Mouse (Mus musculus) hindbrain, embryonic 11.5 days (tissue): ENCODE data around the gene Lamc2. TPM values are rescaled to one million over a fixed set of nuclear protein-coding genes. Genes with fewer than 3 reads are reported as not detected.

ENCODE experiments used
- ATAC-seq: fragments of 200-750 bp; cut with Nextera tagmentation; 2 replicates; pipeline ENCODE4 v1.8.0; 2017; ENCODE audit warnings: mild to moderate bottlenecking, moderate TSS enrichment, moderate library complexity; ENCODE audit not compliant: low FRiP score
- DNase-seq: peaks from one replicate; pipeline ENCODE4 v3.0.0-alpha.2; 2015; ENCODE audit warnings: low spot score
- H3K27ac ChIP-seq: fragments of 300-500 bp; sonication (generic); 2 replicates; pipeline ENCODE4 v1.5.1; 2014; ENCODE audit warnings: mild to moderate bottlenecking, low read depth, low read length
- H3K27me3 ChIP-seq: fragments of 300-500 bp; sonication (generic); 2 replicates; pipeline ENCODE4 v1.6.1; 2014; ENCODE audit warnings: mild to moderate bottlenecking, low read length, moderate library complexity, mixed read lengths; ENCODE audit not compliant: control insufficient read depth, insufficient read depth
- H3K36me3 ChIP-seq: fragments of 300-500 bp; sonication (generic); 2 replicates; pipeline ENCODE4 v1.6.1; 2014; ENCODE audit warnings: mild to moderate bottlenecking, low read length, moderate library complexity, mixed read lengths; ENCODE audit not compliant: control insufficient read depth, insufficient read depth
- H3K4me1 ChIP-seq: fragments of 300-500 bp; sonication (generic); replicated peaks from 2 replicates; pipeline ENCODE4 v1.6.1; 2014; ENCODE audit warnings: low read length, mixed read lengths; ENCODE audit not compliant: control insufficient read depth, insufficient read depth
- H3K4me2 ChIP-seq: fragments of 300-500 bp; sonication (generic); replicated peaks from 2 replicates; pipeline ENCODE4 v1.6.1; 2014; ENCODE audit warnings: mild to moderate bottlenecking, low read depth, low read length
- H3K4me3 ChIP-seq: fragments of 300-500 bp; sonication (generic); 2 replicates; pipeline ENCODE4 v1.5.1; 2014; ENCODE audit warnings: low read depth, low read length
- H3K9ac ChIP-seq: fragments of 300-500 bp; sonication (generic); 2 replicates; pipeline ENCODE4 v1.6.1; 2014; ENCODE audit warnings: low read depth, low read length
- H3K9me3 ChIP-seq: fragments of 300-500 bp; sonication (generic); 2 replicates; pipeline ENCODE4 v1.6.1; 2016; ENCODE audit warnings: low read length; ENCODE audit not compliant: control insufficient read depth
- WGBS: fragments of 180-500 bp; shearing (Covaris S2); extraction: QIAGEN DNeasy Blood & Tissue Kit; methylation state at CpG from one replicate; pipeline ENCODE4 v1.1.7; 2014; 5-methylcytosine and 5-hydroxymethylcytosine counted together
- polyA plus RNA-seq: library from polyadenylated mRNA; unstranded; fragments of >200 nt; fragmentation: Nextera tagmentation; extraction: Ambion mirVana; gene quantifications from 2 replicates; pipeline ENCODE4 v1.2.1, GENCODE M21; 2014

Gene Lamc2
- polyA plus RNA-seq, 1 experiment from 2014 or later: 0.77 TPM

GRCm38 (mm10) chr1:153140747-153141228 is 45.5 kb downstream of the Lamc2 start:
- Histone ChIP-seq H3K4me2 (no peak overlapping the region), H3K9ac (no peak overlapping the region), H3K9me3 (no peaks in the 10 kb centered on the region), H3K36me3 (no peaks in the 10 kb centered on the region), H3K27me3 (no peaks in the 10 kb centered on the region), H3K27ac (no peak overlapping the region), H3K4me3 (no peak overlapping the region), H3K4me1 (no peaks in the 10 kb centered on the region)
- ATAC-seq (no peak), DNase-seq (no peak)
- WGBS: 42% methylated on average over 8 of the region's 8 CpGs

GRCm38 (mm10) chr1:153140265-153140664 is 46.0 kb downstream of the Lamc2 start:
- H3K9ac ChIP-seq: no peak overlapping the region
- no peaks in the 10 kb centered on the region for H3K9me3 ChIP-seq
- no peaks in the 10 kb centered on the region for H3K27me3 ChIP-seq
- no peak for ATAC-seq
- no peaks in the 10 kb centered on the region for H3K36me3 ChIP-seq
- H3K4me3 ChIP-seq: no peak overlapping the region
- DNase-seq: no peak
- no peak overlapping the region for H3K27ac ChIP-seq
- H3K4me1 ChIP-seq: no peaks in the 10 kb centered on the region
- no peak overlapping the region for H3K4me2 ChIP-seq
- 88% methylated on average over 11 of the region's 11 CpGs for WGBS

DNA sequence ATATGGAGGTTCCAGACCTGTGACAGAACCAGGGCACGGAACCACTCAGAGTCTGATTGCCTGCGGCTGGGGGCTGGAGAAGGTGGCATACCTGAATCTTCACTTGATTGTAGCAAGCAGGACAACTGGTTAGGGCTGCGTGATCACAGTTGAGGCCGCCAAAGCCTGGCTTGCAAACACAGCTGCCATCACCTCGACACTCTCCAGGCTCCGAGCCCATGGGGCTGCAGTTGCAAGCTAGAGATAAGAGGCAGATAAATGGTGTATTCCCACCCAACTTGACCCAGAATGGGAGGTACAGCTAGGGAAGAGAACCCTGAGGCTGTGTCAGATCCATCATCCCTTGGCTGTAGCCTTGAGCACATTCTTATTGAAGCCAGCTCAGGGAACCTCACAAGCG is 46.6 kb downstream of the Lamc2 start:
- no peak overlapping the region for H3K4me3 ChIP-seq
- H3K36me3 ChIP-seq: no peaks in the 10 kb centered on the region
- no peak overlapping the region for H3K9ac ChIP-seq
- H3K4me1 ChIP-seq: no peaks in the 10 kb centered on the region
- DNase-seq (no peak), ATAC-seq (no peak)
- H3K27ac ChIP-seq: no peak overlapping the region
- WGBS: 78% methylated on average over 7 of the region's 7 CpGs
- no peaks in the 10 kb centered on the region for H3K27me3 ChIP-seq
- H3K4me2 ChIP-seq: no peak overlapping the region
- no peaks in the 10 kb centered on the region for H3K9me3 ChIP-seq

- WGBS: 77% methylated on average over 5 of the region's 5 CpGs
- H3K4me2 ChIP-seq: no peak overlapping the region
- H3K4me3 ChIP-seq: no peak overlapping the region
- H3K27me3 ChIP-seq: no peaks in the 10 kb centered on the region
- DNase-seq (no peak), ATAC-seq (no peak)
- no peak overlapping the region for H3K9ac ChIP-seq
- H3K36me3 ChIP-seq: no peaks in the 10 kb centered on the region
- peaks cover 3% of the 10 kb centered on the region; the same call in 1 of the 2 replicates for H3K4me1 ChIP-seq
- H3K9me3 ChIP-seq: no peaks in the 10 kb centered on the region
- H3K27ac ChIP-seq: no peak overlapping the region
Observed at GRCm38 (mm10) chr1:153138486-153138885, 47.8 kb downstream of the Lamc2 start.

GRCm38 (mm10) chr1:153136647-153137046 is 49.6 kb downstream of the Lamc2 start:
- no peak overlapping the region for H3K9ac ChIP-seq
- no peak overlapping the region for H3K4me2 ChIP-seq
- 93% methylated on average over 13 of the region's 13 CpGs for WGBS
- H3K36me3 ChIP-seq: no peaks in the 10 kb centered on the region
- H3K4me1 ChIP-seq: peaks cover 3% of the 10 kb centered on the region; the same call in 1 of the 2 replicates
- H3K4me3 ChIP-seq: no peak overlapping the region
- DNase-seq: no peak
- no peaks in the 10 kb centered on the region for H3K27me3 ChIP-seq
- no peak overlapping the region for H3K27ac ChIP-seq
- no peaks in the 10 kb centered on the region for H3K9me3 ChIP-seq
- ATAC-seq: no peak

DNA sequence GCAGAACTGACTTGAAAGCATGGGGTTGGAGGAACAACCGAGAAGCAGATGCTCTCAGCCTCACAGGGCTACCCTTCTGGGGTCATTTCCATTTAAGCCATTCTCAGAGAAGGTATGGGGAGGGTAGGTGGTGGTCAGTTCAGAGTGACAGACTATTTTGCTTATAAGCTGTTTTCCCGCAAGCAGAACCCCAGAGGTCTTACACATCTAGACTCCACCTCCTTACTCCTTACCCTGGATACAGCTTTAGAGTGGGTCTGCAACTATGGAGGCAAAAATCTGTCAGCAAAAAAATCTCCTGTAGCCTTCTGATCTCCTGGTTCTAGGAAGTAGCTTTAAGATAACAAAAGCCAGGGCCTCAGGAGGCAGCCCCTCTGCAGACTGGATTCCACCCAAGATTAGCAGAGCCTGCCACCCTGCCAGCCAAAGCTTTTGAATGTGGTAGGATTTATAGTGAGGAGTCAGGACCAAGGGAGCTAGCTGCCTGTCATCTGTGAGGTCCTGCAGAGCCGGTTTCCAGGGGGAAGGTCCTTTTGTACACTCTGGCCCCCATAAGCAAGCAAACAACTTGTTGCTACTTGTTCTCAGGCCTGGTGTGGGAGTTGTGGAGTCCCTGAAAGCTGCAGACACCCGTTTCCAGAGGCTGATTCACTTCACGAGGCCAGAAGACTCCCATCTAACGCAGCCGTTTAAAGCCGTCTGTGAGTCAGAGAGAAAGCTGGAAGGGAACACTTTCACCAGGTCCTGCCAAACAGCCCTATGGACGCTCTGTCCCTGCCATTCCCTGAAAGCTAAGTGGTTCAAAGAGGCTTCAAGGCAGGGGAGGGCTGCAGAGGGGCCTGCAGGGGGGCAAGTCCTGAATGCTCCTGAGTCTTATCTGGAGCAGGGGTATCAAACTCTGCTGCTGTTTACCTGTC is 52.1 kb downstream of the Lamc2 start:
- Histone ChIP-seq H3K4me3 (no peak overlapping the region), H3K9ac (no peak overlapping the region), H3K4me2 (no peak overlapping the region), H3K36me3 (no peaks in the 10 kb centered on the region), H3K4me1 (peaks cover 3% of the 10 kb centered on the region; the same call in 1 of the 2 replicates), H3K27ac (0 out of 2 replicates have a peak overlapping the region, but pooled peaks have one; percentile 5), H3K27me3 (no peaks in the 10 kb centered on the region), H3K9me3 (no peaks in the 10 kb centered on the region)
- ATAC-seq (no peak), DNase-seq (peak; percentile 17)
- WGBS: 23% methylated on average over 9 of the region's 9 CpGs

DNA sequence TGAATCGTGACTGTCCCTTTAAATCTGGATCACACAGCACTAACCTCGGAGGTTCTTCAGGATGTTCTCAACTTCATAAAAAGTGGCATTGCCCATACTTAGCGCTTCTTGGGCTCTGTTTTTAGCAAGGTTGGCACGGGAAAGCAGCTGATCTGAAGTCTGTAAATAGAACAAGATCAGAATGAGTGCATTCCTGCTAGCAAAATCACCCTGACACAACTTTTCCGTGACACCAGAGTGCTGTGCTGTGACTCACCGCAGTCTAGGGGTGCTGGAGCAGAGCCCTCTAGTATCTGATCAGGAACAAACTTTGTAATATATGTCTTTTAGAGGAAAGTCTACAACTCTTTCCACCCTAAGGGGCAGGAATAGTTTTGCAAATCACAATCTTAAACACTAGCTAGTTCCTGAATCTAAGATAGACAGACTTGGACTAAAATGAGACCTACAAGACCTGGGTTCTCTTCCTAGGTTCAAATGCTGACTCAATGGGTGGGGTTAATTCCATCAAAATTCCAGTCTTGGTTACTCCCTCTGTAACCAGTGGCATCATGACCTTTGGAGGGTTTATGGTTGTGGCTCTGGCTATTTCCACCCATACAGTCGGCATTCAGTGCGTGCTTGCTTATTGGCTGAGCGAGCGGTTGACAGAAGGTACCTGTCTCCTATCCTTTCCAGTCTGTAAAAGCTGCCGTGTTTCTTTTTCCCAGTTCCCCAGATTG is 56.1 kb downstream of the Lamc2 start:
- no peak overlapping the region for H3K4me2 ChIP-seq
- no peaks in the 10 kb centered on the region for H3K9me3 ChIP-seq
- no peak overlapping the region for H3K9ac ChIP-seq
- no peak for DNase-seq
- no peaks in the 10 kb centered on the region for H3K36me3 ChIP-seq
- H3K27me3 ChIP-seq: no peaks in the 10 kb centered on the region
- no peak overlapping the region for H3K27ac ChIP-seq
- H3K4me3 ChIP-seq: no peak overlapping the region
- peaks cover 3% of the 10 kb centered on the region; the same call in 1 of the 2 replicates for H3K4me1 ChIP-seq
- WGBS: 88% methylated on average over 11 of the region's 11 CpGs
- no peak for ATAC-seq

- Histone ChIP-seq H3K9me3 (no peaks in the 10 kb centered on the region), H3K36me3 (no peaks in the 10 kb centered on the region), H3K4me3 (no peak overlapping the region), H3K9ac (no peak overlapping the region), H3K27me3 (no peaks in the 10 kb centered on the region), H3K4me1 (no peaks in the 10 kb centered on the region), H3K27ac (no peak overlapping the region), H3K4me2 (no peak overlapping the region)
- DNase-seq: no peak
- ATAC-seq: no peak
- WGBS: 71% methylated on average over 8 of the region's 8 CpGs
Observed at GRCm38 (mm10) chr1:153128780-153129179, 57.5 kb downstream of the Lamc2 start.
